Mouse (Mus musculus) neural tube, embryonic 14.5 days (tissue): ENCODE results near the gene C2cd4a. TPM values are rescaled to one million over a fixed set of nuclear protein-coding genes. Genes with fewer than 3 reads are reported as not detected.

ENCODE experiments used
- ATAC-seq: fragments of 200-750 bp; cut with Nextera tagmentation; 2 replicates; pipeline ENCODE4 v1.8.0; 2017; ENCODE audit warnings: low read depth, mild to moderate bottlenecking, moderate TSS enrichment, moderate library complexity
- H3K27ac ChIP-seq: fragments of 300-500 bp; sonication (generic); 2 replicates; pipeline ENCODE4 v1.5.1; 2014; ENCODE audit warnings: low read depth, mild to moderate bottlenecking, control low read depth, low read length, moderate library complexity, mixed read lengths
- H3K27me3 ChIP-seq: fragments of 300-500 bp; sonication (generic); 2 replicates; pipeline ENCODE4 v1.6.1; 2014; ENCODE audit warnings: low read length; ENCODE audit not compliant: control insufficient read depth, insufficient read depth
- H3K36me3 ChIP-seq: fragments of 300-500 bp; sonication (generic); 2 replicates; pipeline ENCODE4 v1.6.1; 2014; ENCODE audit warnings: low read length, mixed read lengths; ENCODE audit not compliant: control insufficient read depth, insufficient read depth
- H3K4me1 ChIP-seq: fragments of 300-500 bp; sonication (generic); 2 replicates; pipeline ENCODE4 v1.6.1; 2014; ENCODE audit warnings: low read length; ENCODE audit not compliant: control insufficient read depth, insufficient read depth
- H3K4me2 ChIP-seq: fragments of 300-500 bp; sonication (generic); 2 replicates; pipeline ENCODE4 v1.6.1; 2014; ENCODE audit warnings: mild to moderate bottlenecking, low read depth, low read length, control low read depth
- H3K4me3 ChIP-seq: fragments of 300-500 bp; sonication (generic); 2 replicates; pipeline ENCODE4 v1.5.1; 2014; ENCODE audit warnings: low read depth, low read length, control low read depth, mixed read lengths
- H3K9ac ChIP-seq: fragments of 300-500 bp; sonication (generic); replicated peaks from 2 replicates; pipeline ENCODE4 v1.6.1; 2014; ENCODE audit warnings: low read depth, mild to moderate bottlenecking, control low read depth, low read length, mixed read lengths
- H3K9me3 ChIP-seq: fragments of 300-500 bp; sonication (generic); 2 replicates; pipeline ENCODE4 v1.6.1; 2016; ENCODE audit warnings: low read length; ENCODE audit not compliant: control insufficient read depth
- WGBS: fragments of 180-500 bp; shearing (Covaris S2); extraction: QIAGEN DNeasy Blood & Tissue Kit; methylation state at CpG from one replicate; pipeline ENCODE4 v1.1.7; 2014; 5-methylcytosine and 5-hydroxymethylcytosine counted together
- polyA plus RNA-seq: library from polyadenylated mRNA; unstranded; fragments of >200 nt; fragmentation: Nextera tagmentation; extraction: Ambion mirVana; gene quantifications from 2 replicates; pipeline ENCODE4 v1.2.1, GENCODE M21; 2014

The C2cd4a gene
- polyA plus RNA-seq, 1 experiment from 2014 or later = 0.63 TPM

DNA sequence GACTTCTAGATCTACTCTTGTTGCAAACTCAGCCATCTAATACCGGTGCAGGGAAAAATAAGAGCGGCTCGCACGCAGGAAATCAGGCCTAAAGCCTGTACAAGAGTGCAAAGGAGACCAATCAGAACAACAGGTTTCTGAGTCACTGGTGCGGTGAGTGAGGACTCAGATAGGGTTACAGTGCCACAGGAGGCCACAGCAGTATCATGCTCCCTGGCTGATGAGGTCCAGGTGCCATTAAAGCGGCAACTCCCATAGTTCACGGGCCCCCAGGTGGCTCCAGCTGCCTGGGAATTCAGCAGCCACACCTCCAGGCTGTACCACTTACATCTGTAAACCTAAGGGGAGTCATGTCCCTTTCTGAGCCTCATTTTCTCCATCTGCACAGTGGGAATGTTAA, 45.8 kb downstream of the C2cd4a start:
- 92% methylated on average over 7 of the region's 7 CpGs for WGBS
- H3K36me3 ChIP-seq = no peaks in the 10 kb centered on the region
- H3K27me3 ChIP-seq = no peaks in the 10 kb centered on the region
- no peak overlapping the region for H3K4me3 ChIP-seq
- no peak overlapping the region for H3K9ac ChIP-seq
- H3K27ac ChIP-seq = no peak overlapping the region
- ATAC-seq = no peak
- no peaks in the 10 kb centered on the region for H3K4me1 ChIP-seq
- no peaks in the 10 kb centered on the region; the same call in 1 of the 2 replicates for H3K9me3 ChIP-seq
- H3K4me2 ChIP-seq = no peak overlapping the region

- H3K4me1 ChIP-seq = no peaks in the 10 kb centered on the region
- no peak overlapping the region for H3K4me2 ChIP-seq
- ATAC-seq = no peak
- H3K9me3 ChIP-seq = no peaks in the 10 kb centered on the region; the same call in 1 of the 2 replicates
- no peak overlapping the region for H3K4me3 ChIP-seq
- H3K9ac ChIP-seq = no peak overlapping the region
- H3K27ac ChIP-seq = no peak overlapping the region
- H3K27me3 ChIP-seq = no peaks in the 10 kb centered on the region
- H3K36me3 ChIP-seq = no peaks in the 10 kb centered on the region
Observed at GRCm38 (mm10) chr9:67783925-67784324, 48.2 kb downstream of the C2cd4a start.

DNA sequence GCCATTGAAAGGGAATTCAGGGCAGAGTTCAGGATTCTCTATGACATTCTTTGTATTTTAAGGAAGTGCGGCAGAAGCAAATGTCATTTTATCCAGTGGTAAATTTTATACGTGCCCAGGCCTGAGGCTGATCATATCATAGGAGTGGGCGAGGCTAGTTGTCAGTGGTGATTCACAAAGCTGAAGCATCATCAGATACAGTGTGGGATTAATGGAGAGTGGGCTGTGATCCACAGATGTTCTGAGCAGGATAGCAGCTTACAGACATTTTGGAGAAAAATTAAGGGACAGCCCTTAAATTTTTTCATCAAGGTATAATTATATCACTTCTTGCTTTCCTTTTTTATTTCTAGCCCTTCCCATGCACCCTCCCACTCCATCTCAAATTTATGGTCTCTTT, 48.7 kb downstream of the C2cd4a start:
- Histone ChIP-seq H3K27me3 (no peaks in the 10 kb centered on the region), H3K9ac (no peak overlapping the region), H3K4me2 (no peak overlapping the region), H3K9me3 (no peaks in the 10 kb centered on the region; the same call in 1 of the 2 replicates), H3K27ac (no peak overlapping the region), H3K4me3 (no peak overlapping the region), H3K4me1 (no peaks in the 10 kb centered on the region), H3K36me3 (no peaks in the 10 kb centered on the region)
- ATAC-seq = no peak
- WGBS = 88% methylated on average over 3 of the region's 3 CpGs

- H3K36me3 ChIP-seq = no peaks in the 10 kb centered on the region
- no peak overlapping the region for H3K27ac ChIP-seq
- WGBS = 70% methylated on average over 6 of the region's 6 CpGs
- ATAC-seq = no peak
- H3K4me2 ChIP-seq = no peak overlapping the region
- H3K4me1 ChIP-seq = no peaks in the 10 kb centered on the region
- no peaks in the 10 kb centered on the region for H3K27me3 ChIP-seq
- H3K9ac ChIP-seq = no peak overlapping the region
- no peak overlapping the region for H3K4me3 ChIP-seq
- H3K9me3 ChIP-seq = no peaks in the 10 kb centered on the region; the same call in 1 of the 2 replicates
Observed at GRCm38 (mm10) chr9:67782786-67783185, 49.3 kb downstream of the C2cd4a start.

Other genes with a start within 250 kb of the C2cd4a start
- gene C2cd4b, start 72.9 kb downstream of the C2cd4a start, polyA plus RNA-seq = 1.6 and 1.9 TPM in 2 replicates
- gene Vps13c, start 8.1 kb upstream of the C2cd4a start, polyA plus RNA-seq = 11.0 and 16.5 TPM in 2 replicates